Mouse (Mus musculus) T-cell, adult 66 days (primary cell): ENCODE measurements around the gene Zranb1. TPM values are rescaled to one million over a fixed set of nuclear protein-coding genes. Genes with fewer than 3 reads are reported as not detected.

ENCODE experiments used
- total RNA-seq, 2 experiments: library from RNA; stranded (reverse); gene quantifications; 3 replicates in 1 of 2; 4 replicates in 1 of 2; pipeline ENCODE4 v1.2.4; 2023

Zranb1 gene
- 10 to 100 TPM; 34.9 to 36.6 TPM for total RNA-seq

GRCm38 (mm10) chr7:132930850-132931559 lies at the start of gene Zranb1:
Gene Zranb1 (plus strand): TSS chr7:132931142.

Other genes with a start within 250 kb of the Zranb1 start
- 100 to 1,000 TPM; 119 to 128 TPM for gene Fam53b, start 117.3 kb upstream of the Zranb1 start, total RNA-seq
- gene Eef1akmt2, start 78.5 kb upstream of the Zranb1 start, total RNA-seq = 10 to 100 TPM; 28.9 to 33.9 TPM
- 10 to 100 TPM; 28.8 to 34.7 TPM for gene Abraxas2, start 71.9 kb upstream of the Zranb1 start, total RNA-seq
- gene Fgfr2, start 192.2 kb downstream of the Zranb1 start, total RNA-seq = not detected
- under 1 TPM; 0.50 to 0.93 TPM for gene Ctbp2, start 193.2 kb downstream of the Zranb1 start, total RNA-seq